Mouse (Mus musculus) cortical plate, adult 2 months (tissue): ENCODE measurements around the gene Hjurp. TPM values are rescaled to one million over a fixed set of nuclear protein-coding genes. Genes with fewer than 3 reads are reported as not detected.

Experiments used
- H3K27ac ChIP-seq: fragments of 200-500 bp; 2 replicates; pipeline ENCODE4 v1.5.1; 2012; ENCODE audit warnings: low read length, control low read depth, inconsistent platforms; ENCODE audit not compliant: insufficient read depth
- H3K4me1 ChIP-seq: fragments of 200-500 bp; 2 replicates; pipeline ENCODE4 v1.6.1; 2011; ENCODE audit warnings: low read length; ENCODE audit not compliant: control insufficient read depth, insufficient read depth
- H3K4me3 ChIP-seq: fragments of 200-500 bp; 2 replicates; pipeline ENCODE4 v1.5.1; 2011; ENCODE audit warnings: mild to moderate bottlenecking, low read length, control low read depth; ENCODE audit not compliant: insufficient read depth
- CTCF ChIP-seq: fragments of 200-500 bp; IDR thresholded peaks from 2 replicates; pipeline ENCODE4 v1.5.1; 2011; ENCODE audit warnings: mild to moderate bottlenecking, control low read depth, low read length; ENCODE audit not compliant: insufficient read depth; ENCODE audit errors: extremely low read depth
- POLR2A ChIP-seq: fragments of 200-500 bp; IDR thresholded peaks from 2 replicates; pipeline ENCODE4 v1.6.1; 2011; ENCODE audit warnings: mild to moderate bottlenecking, low read length, control low read depth; ENCODE audit not compliant: insufficient read depth; ENCODE audit errors: extremely low read depth
- polyA plus RNA-seq: library from polyadenylated mRNA; depleted of rRNA; stranded (reverse); fragments of >200 nt; gene quantifications from 2 replicates; pipeline ENCODE4 v1.2.3, GENCODE M21; 2012; rRNA removed

The Hjurp gene
- polyA plus RNA-seq, 1 experiment: 60.9 TPM

DNA sequence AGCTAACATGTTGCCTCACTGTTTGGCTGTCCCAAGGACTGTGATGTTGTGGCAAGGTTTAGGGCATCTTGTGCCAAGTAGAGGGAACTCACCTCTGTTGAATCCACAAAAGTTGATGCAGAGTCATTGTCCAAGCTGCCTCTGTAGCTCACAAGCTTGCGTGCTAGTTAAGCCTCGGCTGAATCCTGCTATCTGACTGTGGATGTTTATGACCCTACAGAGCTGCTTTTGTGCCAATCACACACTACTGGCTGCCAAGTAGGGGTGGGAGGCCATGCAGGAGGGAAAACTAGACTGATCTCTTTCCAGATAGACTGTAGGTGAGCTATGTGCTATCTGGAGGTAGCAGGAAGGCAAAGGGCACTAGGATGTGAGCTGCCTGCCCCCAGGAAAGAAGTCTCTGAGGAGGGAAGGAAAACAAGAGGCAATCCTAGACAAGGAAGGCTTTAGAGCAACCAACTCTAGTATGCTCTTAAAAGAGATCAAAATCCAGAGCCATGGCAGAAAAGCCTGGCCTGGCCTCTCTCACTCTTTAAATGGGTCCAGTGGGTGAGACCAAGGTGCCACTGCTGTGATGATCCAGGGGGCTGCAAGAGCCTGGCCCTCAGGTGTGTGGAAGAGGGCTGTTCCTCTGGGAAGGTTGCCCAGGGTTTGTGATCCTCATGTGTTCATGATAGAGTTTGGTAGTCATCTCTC, 63.5 kb downstream of the Hjurp start:
- Histone ChIP-seq H3K4me3 (no peak overlapping the region), H3K4me1 (no peaks in the 10 kb centered on the region), H3K27ac (no peak overlapping the region)
- TF ChIP-seq POLR2A: no peak
- no peak for TF ChIP-seq CTCF

DNA sequence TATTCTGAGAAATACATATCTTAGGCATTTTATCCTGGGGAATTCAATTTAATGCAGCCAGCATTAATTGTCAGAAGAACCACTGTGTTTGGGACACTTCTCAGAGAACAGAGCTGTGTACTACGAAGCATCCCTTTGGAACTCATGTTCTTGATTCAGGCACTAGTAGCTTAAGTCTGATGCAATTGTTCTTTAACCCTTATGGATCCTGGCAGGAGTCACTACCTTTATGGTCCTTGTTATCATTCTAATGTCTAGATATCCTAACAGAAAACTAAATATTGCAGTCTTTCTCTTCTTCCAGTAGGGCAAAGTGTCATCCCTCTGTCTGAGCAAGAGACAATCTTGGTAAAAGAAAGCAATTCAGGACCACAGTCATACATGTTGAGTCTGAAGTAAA, 64.4 kb downstream of the Hjurp start:
- TF ChIP-seq CTCF (no peak), POLR2A (no peak)
- no peak overlapping the region for H3K27ac ChIP-seq
- no peaks in the 10 kb centered on the region for H3K4me1 ChIP-seq
- no peak overlapping the region for H3K4me3 ChIP-seq

Other genes with a start within 250 kb of the Hjurp start
- not detected in 2 replicates for gene Ugt1a10, start 222.2 kb downstream of the Hjurp start, polyA plus RNA-seq
- gene Ugt1a9, start 206.8 kb downstream of the Hjurp start, polyA plus RNA-seq: not detected in 2 replicates
- gene Ugt1a8, start 189.8 kb downstream of the Hjurp start, polyA plus RNA-seq: not detected in 2 replicates
- 1.3 and 1.4 TPM in 2 replicates for gene Ugt1a7c, start 182.6 kb downstream of the Hjurp start, polyA plus RNA-seq
- gene Ugt1a6b, start 174.4 kb downstream of the Hjurp start, polyA plus RNA-seq: 0.13 TPM in 1 of 2 replicates, not detected in the other
- gene Ugt1a6a, start 142.8 kb downstream of the Hjurp start, polyA plus RNA-seq: 3.5 and 4.1 TPM in 2 replicates
- gene Ugt1a5, start 111.6 kb downstream of the Hjurp start, polyA plus RNA-seq: not detected in 2 replicates
- not detected in 2 replicates for gene Ugt1a2, start 77.0 kb downstream of the Hjurp start, polyA plus RNA-seq
- 1.6 and 2.1 TPM in 2 replicates for gene Dnajb3, start 71.9 kb downstream of the Hjurp start, polyA plus RNA-seq
- gene Ugt1a1, start 65.7 kb downstream of the Hjurp start, polyA plus RNA-seq: 0.06 and 0.08 TPM in 2 replicates
- 0.02 TPM in 1 of 2 replicates, not detected in the other for gene Mroh2a, start 50.6 kb downstream of the Hjurp start, polyA plus RNA-seq
- gene Trpm8, start within 50 bp of the Hjurp start, polyA plus RNA-seq: 0.02 and 0.04 TPM in 2 replicates
- 0.26 and 0.56 TPM in 2 replicates for gene Spp2, start 129.3 kb upstream of the Hjurp start, polyA plus RNA-seq
- 0.08 and 0.11 TPM in 2 replicates for gene Glrp1, start 232.4 kb upstream of the Hjurp start, polyA plus RNA-seq